Mouse (Mus musculus): Measurements from ENCODE around the gene Aldob. TPM values are rescaled to one million over a fixed set of nuclear protein-coding genes. Genes with fewer than 3 reads are reported as not detected.

Aldob gene
- total RNA-seq (2014; rRNA removed): 0.88 and 0.94 TPM in 2 replicates
- polyA plus RNA-seq (2015; fragmentation: Nextera tagmentation; extraction: Ambion mirVana): 0.56 and 0.73 TPM in 2 replicates

DNA sequence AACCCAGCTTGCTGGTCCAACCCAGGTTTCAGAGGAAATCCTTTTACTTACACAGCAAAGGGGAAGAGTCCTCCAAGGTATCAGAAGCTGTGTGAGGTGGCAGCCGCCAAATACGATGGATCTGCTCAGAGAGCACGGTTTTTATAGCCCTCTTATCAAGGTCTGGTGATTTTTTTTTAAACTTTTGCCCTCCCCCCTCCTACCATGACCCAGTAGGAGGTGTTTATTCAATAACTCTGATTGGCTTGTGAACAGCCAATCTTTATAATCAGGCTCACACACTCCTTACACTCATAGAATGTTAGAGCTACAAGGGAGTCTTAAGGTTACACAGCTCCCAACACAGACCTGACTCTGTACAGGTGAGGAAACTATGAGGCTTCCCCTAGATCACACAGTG, at the start of gene Aldob:
Aldob (minus strand) TSS at position 164 of the 400 bp plus-strand sequence.
- ATAC-seq (ENCODE audit: low FRiP score): no peak
- no peak within 1 kb of the TSS for H3K4me2 ChIP-seq (ENCODE audit: low read depth, low read length, poor library complexity, severe bottlenecking)
- H3K9me3 ChIP-seq (ENCODE audit: low read length): no peaks in the 10 kb centered on the region
- H3K4me3 ChIP-seq (ENCODE audit: low read depth, low read length): no peak within 1 kb of the TSS
- no peak for DNase-seq (ENCODE audit: low spot score)
- TF ChIP-seq CTCF (IDR thresholded peaks at IDR 0.05): no peak
- H3K9ac ChIP-seq (replicated peaks; ENCODE audit: low read length, poor library complexity, severe bottlenecking): no peak within 1 kb of the TSS
- no peak within 1 kb of the TSS for H3K27ac ChIP-seq (ENCODE audit: low read depth, low read length)
- H3K36me3 ChIP-seq (ENCODE audit: insufficient read depth, low read length): no peaks in the 10 kb centered on the region
- H3K4me1 ChIP-seq (ENCODE audit: insufficient read depth, low read length): no peaks in the 10 kb centered on the region
- WGBS: 66% methylated on average over 3 of the region's 3 CpGs
- H3K27me3 ChIP-seq (ENCODE audit: insufficient read depth, low read length): no peaks in the 10 kb centered on the region

DNA sequence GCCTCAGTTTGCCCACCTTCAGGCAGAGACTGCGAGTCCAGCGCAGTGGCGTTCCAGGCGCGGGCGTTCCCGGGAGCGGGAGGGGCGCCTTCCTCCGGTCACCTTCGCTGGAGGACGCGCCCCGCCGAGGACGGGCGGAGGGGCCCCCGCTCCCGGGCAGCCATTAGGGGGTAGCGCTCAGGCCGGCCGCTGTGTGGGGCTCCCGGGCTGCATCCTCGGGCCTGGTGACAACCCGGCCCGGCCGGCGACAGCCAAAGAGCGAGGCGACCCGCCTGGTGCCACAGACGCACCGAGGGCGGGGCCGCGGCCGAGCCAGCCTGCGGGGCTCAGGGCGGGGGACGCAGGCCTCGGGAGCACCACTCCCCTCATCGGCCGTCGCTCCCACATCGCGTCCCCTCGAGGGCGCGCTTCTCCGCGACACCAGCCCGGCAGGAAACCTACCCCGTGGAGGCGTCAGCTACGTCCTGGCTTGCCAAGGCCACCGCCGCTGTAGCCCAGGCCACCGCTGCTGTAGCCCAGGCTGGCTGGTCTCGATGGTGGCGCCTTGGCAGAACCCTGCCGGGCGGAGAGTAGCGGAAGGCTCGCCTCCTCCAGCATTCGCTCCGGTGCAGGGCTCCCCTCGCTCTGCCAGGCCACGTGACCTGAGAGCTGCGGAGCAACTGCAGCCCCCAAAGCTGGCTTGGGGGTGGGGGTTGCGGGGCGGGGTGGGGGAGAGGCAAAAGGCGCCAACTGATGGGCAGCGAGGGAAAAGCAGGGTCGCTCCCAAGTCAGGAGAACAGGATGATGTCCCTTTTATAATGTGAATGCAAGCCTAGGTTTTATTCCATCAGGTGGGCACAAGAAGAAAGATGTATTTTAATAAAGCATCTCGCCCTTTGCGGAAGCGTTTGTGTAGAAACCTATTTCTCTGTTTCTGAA, 48.1 kb upstream of the Aldob start, which contains the start of gene Tmem246:
Tmem246 (minus strand) TSS at position 694 of the 918 bp plus-strand sequence.
- ATAC-seq (ENCODE audit: low FRiP score) (peak; percentile 94), DNase-seq (ENCODE audit: low spot score) (peak; percentile 87)
- no peaks in the 10 kb centered on the region for H3K9me3 ChIP-seq (ENCODE audit: low read length)
- WGBS: under 1% methylated on average over 68 of the region's 77 CpGs
- H3K4me1 ChIP-seq (ENCODE audit: insufficient read depth, low read length): no peaks in the 10 kb centered on the region; the same call in 1 of the 2 replicates
- peak within 1 kb of the TSS; percentile 99 for H3K9ac ChIP-seq (replicated peaks; ENCODE audit: low read length, poor library complexity, severe bottlenecking)
- no peaks in the 10 kb centered on the region for H3K36me3 ChIP-seq (ENCODE audit: insufficient read depth, low read length)
- H3K27ac ChIP-seq (ENCODE audit: low read depth, low read length): peak within 1 kb of the TSS; percentile 91
- peak within 1 kb of the TSS; percentile 97 for H3K4me3 ChIP-seq (ENCODE audit: low read depth, low read length)
- TF ChIP-seq CTCF (IDR thresholded peaks at IDR 0.05): no peak; the same call in 1 of the 2 replicates
- peak within 1 kb of the TSS; percentile 75 for H3K4me2 ChIP-seq (ENCODE audit: low read depth, low read length, poor library complexity, severe bottlenecking)
- H3K27me3 ChIP-seq (ENCODE audit: insufficient read depth, low read length): no peaks in the 10 kb centered on the region

- Histone ChIP-seq H3K9ac (replicated peaks; ENCODE audit: low read length, poor library complexity, severe bottlenecking) (peak overlapping the region; percentile 99), H3K27ac (ENCODE audit: low read depth, low read length) (peak overlapping the region; percentile 91), H3K27me3 (ENCODE audit: insufficient read depth, low read length) (no peaks in the 10 kb centered on the region), H3K4me1 (ENCODE audit: insufficient read depth, low read length) (no peaks in the 10 kb centered on the region; the same call in 1 of the 2 replicates), H3K9me3 (ENCODE audit: low read length) (no peaks in the 10 kb centered on the region), H3K4me2 (ENCODE audit: low read depth, low read length, poor library complexity, severe bottlenecking) (peak overlapping the region; percentile 75), H3K36me3 (ENCODE audit: insufficient read depth, low read length) (no peaks in the 10 kb centered on the region), H3K4me3 (ENCODE audit: low read depth, low read length) (peak overlapping the region; percentile 97)
- TF ChIP-seq CTCF (IDR thresholded peaks at IDR 0.05): no peak
- no peak; the same call in 1 of the 2 replicates for ATAC-seq (ENCODE audit: low FRiP score)
- peak; percentile 39 for DNase-seq (ENCODE audit: low spot score)
- whole genome bisulfite sequencing: under 1% methylated on average over 20 of the region's 20 CpGs
Observed at GRCm38 (mm10) chr4:49596846-49597182, 47.5 kb upstream of the Aldob start.

GRCm38 (mm10) chr4:49590152-49590551, 40.8 kb upstream of the Aldob start:
- Histone ChIP-seq H3K4me3 (ENCODE audit: low read depth, low read length) (no peak overlapping the region), H3K9ac (replicated peaks; ENCODE audit: low read length, poor library complexity, severe bottlenecking) (no peak overlapping the region), H3K27ac (ENCODE audit: low read depth, low read length) (no peak overlapping the region), H3K36me3 (ENCODE audit: insufficient read depth, low read length) (peaks cover 21% of the 10 kb centered on the region), H3K27me3 (ENCODE audit: insufficient read depth, low read length) (no peaks in the 10 kb centered on the region), H3K9me3 (ENCODE audit: low read length) (no peaks in the 10 kb centered on the region), H3K4me2 (ENCODE audit: low read depth, low read length, poor library complexity, severe bottlenecking) (no peak overlapping the region), H3K4me1 (ENCODE audit: insufficient read depth, low read length) (no peaks in the 10 kb centered on the region)
- no peak for ATAC-seq (ENCODE audit: low FRiP score)
- TF ChIP-seq CTCF (IDR thresholded peaks at IDR 0.05): no peak
- DNase-seq (ENCODE audit: low spot score): no peak
- WGBS: 78% methylated on average over 2 of the region's 2 CpGs

GRCm38 (mm10) chr4:49586811-49587210, 37.5 kb upstream of the Aldob start:
- Histone ChIP-seq H3K4me2 (ENCODE audit: low read depth, low read length, poor library complexity, severe bottlenecking) (no peak overlapping the region), H3K9ac (replicated peaks; ENCODE audit: low read length, poor library complexity, severe bottlenecking) (no peak overlapping the region), H3K4me3 (ENCODE audit: low read depth, low read length) (no peak overlapping the region), H3K27me3 (ENCODE audit: insufficient read depth, low read length) (no peaks in the 10 kb centered on the region), H3K36me3 (ENCODE audit: insufficient read depth, low read length) (peaks cover 26% of the 10 kb centered on the region), H3K9me3 (ENCODE audit: low read length) (no peaks in the 10 kb centered on the region), H3K27ac (ENCODE audit: low read depth, low read length) (no peak overlapping the region), H3K4me1 (ENCODE audit: insufficient read depth, low read length) (no peaks in the 10 kb centered on the region)
- DNase-seq (ENCODE audit: low spot score) (no peak), ATAC-seq (ENCODE audit: low FRiP score) (no peak)
- 94% methylated on average over 10 of the region's 10 CpGs for WGBS
- TF ChIP-seq CTCF (IDR thresholded peaks at IDR 0.05): no peak
